Mouse (Mus musculus) testis, postnatal 14 days (tissue): ENCODE results near the gene Hes1.

Source experiments
- DNase-seq: peaks from one replicate; pipeline ENCODE4 v3.0.0; 2021; ENCODE audit warnings: low spot score

Gene Hes1

DNA sequence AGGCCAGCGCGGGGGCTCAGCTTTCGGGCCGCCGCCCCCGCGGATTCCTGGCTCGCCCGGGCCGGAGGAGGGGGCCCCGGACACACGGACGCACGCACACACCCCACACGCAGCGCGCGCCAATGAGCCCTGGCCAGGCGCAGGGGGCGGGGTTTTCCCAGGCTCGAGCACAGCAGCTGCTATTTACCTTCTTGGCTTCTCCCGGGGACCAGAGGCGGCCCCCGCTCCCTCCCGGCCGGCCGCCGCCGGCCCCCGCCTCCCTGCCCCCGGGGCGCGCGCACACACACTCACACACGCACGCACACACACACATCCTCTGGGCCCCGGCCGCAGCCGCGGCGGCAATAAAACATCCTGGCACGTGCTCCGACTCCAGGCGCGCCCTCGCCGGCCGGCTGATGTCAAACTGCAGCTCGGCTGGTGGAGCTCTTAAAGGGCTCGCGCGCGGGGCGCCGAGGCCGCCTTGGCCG is at the start of gene Hes1:
Gene Hes1 (plus strand): TSS at position 401 of the 470 bp plus-strand sequence.
- DNase-seq: peak; percentile 91

DNA sequence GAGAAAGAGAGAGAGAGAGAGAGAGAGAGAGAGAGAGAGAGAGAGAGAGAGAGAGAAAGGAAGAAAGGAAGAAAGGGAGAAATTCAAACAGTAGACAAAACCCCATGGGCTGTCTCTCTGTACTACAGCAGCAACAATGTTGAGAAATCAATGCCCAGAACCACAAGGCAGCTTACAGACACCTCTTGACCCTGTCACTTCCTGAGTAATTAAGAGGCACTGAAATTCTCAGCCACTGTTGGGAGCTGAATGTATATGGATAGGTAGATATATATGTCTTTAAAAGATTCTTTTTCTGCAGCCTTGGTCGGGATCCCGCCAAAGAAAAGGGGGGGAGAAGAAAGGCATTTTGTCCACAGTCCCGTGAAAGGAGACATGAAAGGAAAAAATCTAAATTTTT is 48.1 kb upstream of the Hes1 start:
- no peak for DNase-seq

DNA sequence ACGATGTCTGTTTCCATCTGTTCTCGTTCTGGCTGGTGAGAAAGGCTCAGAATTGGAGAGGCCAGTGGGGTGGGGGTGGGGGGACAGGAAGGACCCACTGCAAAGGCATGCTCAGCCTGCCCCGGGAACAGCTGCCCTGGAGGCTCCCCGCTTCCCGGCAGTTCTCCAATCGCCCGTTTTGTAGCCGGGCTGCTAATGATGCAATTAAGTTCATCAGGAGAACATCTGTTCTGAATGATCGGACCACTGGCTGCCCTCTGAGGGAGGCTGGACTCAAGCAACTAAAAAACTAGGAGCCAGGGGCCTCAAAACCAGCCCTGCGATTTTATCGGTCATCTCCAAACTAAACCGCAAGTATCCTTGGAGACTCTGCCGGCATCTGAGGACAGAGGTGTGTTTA is 44.1 kb upstream of the Hes1 start:
- DNase-seq: no peak

DNA sequence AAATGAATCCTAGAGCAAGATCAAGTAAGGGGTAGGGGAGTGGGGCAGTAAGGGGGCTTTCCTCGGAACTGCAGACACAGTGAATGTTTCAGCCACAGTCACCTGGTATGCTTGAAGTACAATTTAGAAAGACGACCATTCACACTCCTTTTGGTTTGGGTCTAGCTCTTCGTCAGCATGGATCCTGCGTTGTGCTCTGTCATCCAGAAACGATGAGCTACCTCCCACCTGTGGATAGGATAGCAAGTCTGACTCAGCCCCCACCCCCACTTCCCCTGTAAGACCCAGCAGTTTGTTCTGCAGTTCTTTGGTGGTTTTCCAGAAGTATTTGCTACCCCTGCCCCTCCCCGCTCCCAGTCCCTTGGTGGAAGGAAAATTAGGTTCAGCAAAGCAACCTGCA is 41.8 kb upstream of the Hes1 start:
- DNase-seq: no peak

DNA sequence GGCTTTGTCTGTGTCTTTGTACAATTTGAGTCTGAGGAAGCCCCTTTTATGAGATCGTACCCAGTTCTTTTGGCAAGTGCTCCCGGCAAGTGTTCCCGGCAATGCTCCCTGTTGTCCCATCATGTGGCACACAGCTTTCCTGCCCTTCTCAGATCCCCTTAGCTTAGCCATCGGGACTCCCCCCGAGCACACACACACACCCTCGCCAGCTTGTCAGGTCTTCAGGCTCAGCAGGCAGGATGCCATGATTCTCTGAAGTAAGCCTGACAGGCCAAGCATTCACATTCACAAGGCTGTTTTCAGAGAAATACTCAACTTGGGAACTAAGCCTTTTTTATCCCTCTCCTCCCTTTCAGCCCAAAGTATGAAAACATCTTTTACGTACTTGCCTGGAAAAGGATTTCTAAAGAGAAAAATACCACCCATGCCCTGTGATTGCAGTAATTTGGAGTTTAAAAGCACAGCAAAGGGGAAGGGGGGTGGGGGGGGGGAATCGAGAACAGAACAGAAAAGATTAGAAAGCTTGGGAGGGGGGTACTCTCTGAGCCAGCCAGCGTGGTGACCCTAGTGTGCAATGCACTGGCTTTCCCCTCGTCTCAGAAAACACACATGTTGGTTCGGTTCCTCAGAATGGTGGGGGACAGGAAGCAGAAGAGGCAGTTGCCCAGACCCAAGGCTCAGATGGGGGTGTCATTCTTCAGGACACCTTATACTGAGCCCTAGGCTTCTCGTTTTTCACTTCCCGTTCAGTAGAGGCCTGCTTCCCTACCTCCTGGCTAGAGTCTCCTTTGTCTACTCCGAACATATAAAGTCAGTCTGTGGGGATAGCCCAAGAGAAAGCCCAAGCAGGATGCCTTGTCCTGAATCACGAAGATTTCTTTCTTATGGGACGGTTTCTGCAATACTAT is 41.0 kb upstream of the Hes1 start:
- DNase-seq: no peak

DNA sequence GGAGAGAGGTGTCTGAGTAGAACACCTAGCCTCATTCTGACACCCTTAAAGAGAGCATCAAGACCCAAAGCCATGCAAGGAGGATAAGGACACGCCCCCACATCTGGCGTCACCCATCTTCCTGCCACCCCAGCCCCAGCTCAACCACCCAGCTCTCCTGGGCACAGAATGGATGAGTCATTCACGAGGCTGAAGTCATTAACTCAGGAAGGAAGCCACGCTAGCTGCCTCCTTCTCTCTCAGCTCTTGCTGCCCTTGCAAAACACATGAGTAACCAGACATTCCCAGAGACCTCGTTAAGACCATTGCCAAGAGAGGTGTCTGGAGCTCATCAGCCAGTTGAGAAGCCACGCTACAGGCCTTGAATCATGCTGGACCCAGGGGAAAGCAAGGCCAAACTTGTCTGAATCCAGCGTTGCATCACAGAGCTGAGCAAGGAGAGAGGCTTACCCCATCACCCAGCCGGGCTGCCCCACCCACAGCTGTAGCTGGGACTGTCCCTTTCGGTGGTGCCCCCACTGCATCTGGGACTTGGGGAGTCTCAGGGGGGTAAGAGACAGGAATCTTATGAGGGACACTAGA is 39.4 kb upstream of the Hes1 start:
- DNase-seq: no peak

DNA sequence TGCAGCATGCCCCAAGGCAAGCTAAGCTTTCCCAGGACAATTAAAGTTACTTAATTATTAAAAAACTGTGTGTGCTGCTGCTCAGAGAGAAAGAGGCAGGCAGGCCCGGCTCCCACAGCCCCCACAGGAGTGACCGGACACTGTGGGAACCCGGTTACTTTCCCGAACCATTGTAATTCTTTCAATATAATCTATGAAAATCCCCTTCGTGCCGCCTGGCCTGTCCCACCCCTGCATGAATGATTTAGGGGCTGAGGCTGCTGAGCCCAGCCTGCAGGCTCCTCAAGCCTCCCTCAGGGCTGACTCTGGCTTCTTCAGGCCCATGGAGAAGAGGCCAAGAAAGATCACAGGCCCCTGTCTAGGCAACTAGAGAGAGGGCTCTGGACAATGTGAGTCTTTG is 36.0 kb upstream of the Hes1 start:
- no peak for DNase-seq

DNA sequence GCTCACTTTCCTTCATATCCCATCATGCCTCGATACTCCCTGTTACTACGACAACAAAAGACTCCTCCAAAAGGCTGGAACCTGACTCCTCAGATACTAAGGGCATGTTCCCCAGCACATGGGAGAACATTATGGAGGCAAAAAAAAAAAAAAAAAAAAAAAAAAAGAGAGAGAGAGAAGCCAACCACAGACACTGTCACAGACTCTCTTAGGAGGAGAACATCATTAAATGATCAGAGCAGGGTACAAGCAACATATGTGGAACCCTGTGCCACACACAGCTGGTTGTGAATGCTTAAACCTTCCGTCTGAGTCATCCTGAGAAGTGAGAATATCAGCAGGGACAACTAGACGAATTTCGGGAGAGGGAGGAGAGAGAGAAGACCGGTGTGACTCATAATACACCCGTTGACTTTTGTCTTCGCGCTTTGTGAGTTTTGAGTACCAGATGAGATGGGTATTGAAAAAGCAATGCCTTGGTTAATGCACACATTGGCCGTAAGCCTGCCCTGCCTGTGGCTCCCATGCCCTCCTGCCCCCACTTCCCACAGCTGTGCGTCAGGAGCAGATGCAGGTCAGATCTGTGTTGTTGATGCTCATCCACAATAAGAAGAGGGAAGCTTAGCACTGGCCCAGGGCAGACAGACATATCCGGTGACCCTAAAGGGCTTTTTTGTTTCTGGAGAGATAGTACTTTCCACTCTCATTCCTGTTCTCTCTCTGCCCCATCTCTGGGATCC is 34.8 kb upstream of the Hes1 start:
- no peak for DNase-seq

DNA sequence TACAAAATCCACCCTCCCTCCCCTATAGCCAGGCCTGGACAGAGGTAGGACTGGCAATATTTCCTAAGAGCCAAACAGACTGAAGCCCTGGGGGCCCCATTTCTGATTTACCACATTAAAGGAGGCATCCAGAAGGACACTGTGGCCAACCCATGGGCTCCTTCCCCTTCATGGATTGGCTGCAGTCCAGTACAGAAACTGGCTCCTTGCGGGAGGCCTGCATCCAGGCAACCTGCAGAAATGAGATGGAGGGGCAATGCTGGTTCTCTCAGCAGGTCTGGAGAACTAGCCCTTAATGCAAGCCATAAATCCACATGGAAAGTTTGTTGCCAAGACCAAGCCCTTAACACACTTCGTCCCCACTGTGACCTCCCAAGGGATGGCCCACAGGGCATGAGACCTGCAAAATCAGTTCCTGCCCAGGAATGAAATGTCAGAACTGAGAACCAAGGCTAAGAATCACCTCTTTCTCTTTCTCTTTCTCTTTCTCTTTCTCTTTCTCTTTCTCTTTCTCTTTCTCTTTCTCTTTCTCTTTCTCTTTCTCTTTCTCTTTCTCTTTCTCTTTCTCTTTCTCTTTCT is 31.8 kb upstream of the Hes1 start:
- no peak for DNase-seq

DNA sequence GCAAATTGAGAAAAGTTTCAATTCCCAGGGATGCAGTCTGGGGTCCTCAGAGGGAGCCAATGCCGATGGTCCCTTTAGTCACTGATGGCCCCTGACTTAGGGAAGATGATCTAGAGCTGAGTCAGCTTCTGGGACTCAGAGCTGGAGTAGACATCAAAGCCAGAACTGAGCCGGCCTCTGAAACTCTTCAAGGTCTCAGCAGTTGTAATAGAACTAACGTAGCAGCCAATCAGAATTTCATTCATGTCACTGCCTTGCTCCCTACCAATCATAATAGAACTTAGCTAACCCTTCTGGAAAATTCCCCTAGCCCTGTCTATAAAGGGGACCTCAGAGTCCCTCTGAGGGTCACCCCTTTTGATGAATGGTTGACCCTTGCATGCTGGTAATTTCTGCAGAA is 30.8 kb upstream of the Hes1 start:
- DNase-seq: no peak

DNA sequence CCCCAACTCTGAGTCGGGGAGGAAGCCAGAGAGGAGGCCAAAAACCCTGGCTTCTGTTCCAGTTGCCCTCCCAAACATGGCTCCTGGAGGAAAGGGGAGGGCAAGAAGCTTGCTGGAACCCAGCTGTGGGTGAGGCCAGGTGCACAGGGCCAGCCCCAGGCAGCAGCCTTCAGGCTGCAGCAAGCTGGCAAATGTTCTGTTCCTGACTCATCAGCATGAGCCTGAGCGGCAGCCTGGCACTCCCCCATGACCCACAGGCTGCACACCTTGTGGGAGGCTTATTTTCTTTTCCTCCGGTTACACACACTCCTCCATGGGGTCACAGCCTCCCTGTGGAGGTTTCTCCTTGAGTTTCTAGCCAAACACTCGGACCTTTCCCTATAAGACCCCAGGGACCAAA is 30.2 kb upstream of the Hes1 start:
- no peak for DNase-seq

DNA sequence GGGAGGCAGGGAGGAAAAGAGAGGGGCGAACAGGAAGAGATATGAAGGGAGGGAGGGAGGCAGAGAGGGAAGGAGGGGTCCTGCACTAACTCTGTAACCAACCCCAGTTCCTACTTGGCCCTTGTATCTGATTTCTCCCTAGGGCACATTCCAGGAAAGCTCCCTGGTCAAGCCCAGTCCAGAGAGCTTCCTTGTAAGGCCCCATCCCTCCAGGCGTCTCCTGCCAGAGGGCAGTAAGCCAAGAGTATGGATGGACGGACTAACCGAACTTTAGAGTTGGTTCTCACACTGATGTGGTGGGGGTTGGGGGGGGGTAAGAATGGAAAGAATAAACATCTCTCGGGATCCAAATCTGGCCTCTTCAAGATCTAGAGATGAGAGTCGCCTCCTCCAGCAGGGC is 29.7 kb upstream of the Hes1 start:
- no peak for DNase-seq

DNA sequence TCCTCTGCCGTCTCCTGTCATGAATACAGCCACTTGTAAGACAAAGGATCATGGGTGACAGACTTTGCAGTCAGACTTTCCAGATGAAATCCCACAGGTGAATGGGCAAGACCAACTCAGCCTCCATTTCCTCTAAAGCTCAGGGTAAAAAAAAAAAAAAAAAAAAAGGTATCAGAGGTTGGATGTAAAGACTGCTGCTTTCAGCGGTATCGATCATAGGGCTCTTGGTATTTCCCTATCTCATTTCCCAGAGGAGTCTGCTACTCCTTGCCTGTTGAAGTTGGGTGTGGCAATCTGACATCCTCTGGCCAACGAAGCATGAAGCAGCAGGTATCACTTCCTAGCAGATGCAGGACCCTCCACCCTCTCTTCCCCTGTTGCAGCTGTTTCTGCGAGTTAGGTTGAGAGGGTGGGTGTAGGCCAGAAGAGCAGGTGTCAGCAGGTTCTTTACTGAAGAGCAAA is 29.2 kb upstream of the Hes1 start:
- no peak for DNase-seq

DNA sequence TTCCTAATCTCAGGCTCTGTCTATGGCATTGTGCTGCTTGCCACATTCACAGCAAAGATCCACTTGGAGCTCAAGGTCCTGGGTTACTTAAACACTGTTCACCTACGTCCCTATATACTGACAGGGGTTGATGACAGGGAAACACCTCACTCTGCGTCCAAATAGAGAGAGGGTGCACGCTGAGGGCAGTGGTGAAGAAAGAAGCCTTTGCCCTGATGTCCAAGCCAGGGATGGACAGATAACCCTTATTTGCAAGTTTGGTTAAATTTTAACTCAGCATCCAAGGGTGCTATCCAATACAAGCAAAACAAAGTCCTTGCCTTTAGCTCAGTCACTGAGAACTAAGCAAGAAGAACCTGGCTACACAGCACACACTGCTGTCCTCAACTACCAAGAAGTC is 28.1 kb upstream of the Hes1 start:
- DNase-seq: no peak

DNA sequence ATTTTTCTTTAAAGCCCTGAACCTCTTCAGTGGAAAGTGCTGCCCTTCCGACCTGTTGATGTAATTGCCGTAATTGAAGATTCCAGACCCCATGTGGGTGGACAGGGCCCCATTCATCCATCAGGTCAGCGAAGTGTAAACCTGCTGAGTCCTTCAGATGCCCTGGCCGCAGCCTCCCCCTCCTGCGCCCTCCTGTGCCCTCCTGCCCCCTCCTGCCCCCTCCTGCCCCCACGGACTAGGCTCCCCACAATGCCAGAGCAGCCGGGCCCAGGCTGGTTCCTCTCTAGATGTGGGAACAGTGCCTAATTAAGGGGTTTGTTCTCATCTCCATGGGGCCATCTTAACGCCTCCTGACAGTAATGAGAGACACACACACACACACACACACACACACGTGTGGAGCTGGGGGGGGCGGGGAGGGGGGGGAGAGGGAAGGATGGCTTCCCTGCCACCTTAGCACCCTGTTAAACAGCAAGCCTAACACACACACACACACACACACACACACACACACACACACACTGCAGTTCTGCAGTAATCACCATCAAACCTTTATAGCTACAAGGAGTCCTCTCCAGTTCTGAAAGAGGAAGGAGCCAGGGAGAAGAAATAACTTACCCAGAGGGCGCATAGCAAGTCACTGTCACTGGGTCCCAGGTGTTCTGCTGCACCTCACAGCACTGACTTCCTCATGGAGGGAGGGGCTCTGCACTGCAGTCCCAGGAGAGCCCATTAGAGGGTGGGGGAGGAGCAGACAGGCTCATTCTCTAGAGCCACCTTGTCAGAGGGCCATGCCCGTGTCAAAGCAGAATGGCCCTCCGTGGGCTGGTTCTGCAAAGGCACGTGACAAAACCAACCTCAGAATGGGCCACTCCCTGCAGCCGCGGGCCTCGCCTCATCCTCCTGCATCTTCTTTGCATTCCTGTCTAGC is 25.3 kb upstream of the Hes1 start:
- DNase-seq: no peak

DNA sequence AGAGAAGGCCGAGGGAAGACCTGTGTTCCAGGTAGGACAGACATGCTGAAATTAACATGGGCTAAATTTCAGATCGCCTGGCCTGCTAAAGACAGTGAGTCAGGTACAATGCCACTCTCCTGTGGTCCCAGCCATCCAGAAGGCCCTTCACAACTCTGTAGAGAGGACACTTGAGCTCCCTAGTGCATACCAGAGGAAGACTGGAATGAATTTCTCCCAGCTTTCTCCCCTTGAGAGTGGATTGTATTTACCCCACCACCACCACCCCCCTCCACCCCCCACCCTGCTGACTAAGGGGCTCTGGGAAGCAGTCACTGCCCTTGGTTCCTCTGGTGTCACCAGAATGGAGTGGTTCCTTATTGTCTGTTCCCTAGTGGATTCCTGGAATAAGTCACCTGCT is 24.3 kb upstream of the Hes1 start:
- DNase-seq: no peak

DNA sequence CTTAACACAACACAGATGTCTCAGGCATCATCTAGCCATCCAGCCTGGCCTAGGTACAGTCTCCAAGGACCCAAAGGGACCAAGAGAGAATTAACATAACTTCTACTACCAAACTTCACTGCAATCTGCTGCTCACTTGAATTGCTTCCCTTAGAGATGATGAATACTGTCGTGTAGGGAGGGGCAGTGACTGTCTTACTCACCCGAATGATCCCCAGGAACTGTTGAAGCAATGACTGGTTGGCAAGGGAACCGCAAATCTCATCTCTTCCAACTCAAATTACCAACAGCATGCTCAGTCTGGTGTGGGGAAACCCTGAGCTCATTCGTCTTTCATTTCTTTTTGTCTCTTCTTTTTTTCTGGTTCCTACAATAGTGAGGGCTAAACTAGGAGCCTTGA is 21.3 kb upstream of the Hes1 start:
- DNase-seq: no peak

DNA sequence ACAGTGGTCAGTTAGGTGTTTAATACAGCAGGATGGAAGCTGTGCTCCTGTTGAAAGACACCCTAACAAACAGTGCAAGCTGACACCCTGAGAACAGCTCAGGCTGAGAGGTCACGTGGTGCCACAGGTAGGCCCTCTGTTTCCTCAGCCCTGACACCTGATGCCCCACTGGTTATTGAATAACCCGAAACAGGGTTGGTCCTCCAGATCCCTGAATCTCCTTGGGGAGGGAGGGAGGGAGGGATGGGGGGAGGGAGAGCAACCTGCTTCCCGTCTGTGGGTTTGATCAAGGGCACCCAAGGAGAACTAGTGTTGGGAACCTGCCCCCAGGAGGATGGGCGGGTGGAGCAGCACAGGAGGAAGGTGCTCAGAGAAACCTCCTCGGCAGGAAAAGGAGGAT is 18.6 kb upstream of the Hes1 start:
- DNase-seq: no peak

DNA sequence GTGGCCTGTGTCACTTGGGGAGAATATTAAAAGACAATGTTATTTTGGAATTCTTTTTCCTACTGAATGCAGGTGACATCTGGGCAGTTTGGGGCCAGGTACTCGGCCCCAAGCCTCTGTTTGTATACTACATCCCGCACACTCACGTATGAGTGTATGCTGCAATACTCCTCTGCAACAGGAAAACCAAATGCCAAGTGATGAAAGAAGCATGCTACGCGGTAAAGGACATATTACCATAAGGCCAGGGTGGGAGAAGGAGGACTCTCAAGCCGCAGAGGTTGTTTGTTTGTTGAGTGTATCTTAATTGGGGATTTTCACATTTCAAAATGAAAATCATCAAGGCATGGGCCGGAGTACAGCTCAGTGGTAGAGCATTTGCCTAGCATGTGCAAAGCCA is 17.2 kb upstream of the Hes1 start:
- no peak for DNase-seq

DNA sequence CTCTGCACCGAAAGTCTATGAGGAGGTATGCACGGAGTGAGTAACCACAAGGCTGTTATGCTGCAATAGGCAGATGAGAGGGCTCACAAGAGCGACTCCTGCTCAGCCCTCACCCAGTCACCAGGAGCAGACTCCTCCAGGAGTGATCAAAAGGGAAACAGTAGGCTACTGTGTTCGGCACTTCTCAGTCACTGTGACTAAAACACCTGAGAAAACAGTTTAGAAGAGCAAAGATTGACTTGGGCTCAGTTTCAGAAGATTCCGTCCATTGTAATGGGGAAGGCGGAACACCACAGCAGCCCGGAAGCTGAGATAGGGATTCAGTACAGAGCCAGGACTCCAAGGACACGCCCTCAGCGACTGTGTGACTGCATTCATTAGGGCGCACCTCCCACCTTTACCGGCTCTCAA is 16.8 kb upstream of the Hes1 start:
- DNase-seq: no peak

DNA sequence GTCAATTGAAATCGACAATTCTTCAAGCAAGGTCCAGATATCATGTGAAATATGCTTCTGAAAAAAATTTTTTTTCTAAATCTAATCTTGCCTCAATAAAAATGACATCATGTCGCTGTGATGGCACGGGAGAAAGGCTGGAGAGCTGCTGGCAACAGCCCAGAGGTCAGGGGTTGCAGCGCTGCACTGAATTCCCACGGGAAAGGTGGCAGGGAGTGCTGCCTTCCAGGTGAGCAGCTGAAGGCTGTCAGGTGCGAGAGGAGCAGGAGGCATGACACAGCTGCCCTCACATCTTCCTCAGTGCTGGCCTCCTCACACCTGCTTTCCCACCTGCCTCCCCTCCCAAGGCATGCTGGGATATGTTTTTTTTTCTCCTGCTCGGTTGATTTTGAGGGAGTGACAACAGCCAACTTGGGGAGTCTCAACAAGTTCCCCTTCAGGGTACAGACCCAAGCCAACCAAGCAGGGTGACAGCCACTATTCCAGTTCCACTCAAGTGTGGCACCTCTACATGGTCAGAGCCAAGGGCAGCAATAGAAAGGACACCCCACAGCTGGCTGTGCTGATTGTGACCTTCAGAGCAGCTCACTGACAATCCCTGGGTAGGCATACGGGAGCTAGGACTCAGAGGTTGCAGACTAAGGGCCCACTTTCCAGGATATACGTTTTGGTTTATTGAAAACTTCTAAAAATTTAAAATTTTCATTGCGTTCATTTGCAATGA is 13.3 kb upstream of the Hes1 start:
- no peak for DNase-seq
